Mouse (Mus musculus) heart, adult 2 months (tissue): Measurements from ENCODE around the gene Poldip3.

Experiments used
- CTCF ChIP-seq: fragments of 200-600 bp; IDR thresholded peaks from 2 replicates; pipeline ENCODE4 v1.8.1; 2022; ENCODE audit warnings: antibody characterized with exemption, mild to moderate bottlenecking, moderate library complexity
- POLR2A ChIP-seq: fragments of 200-500 bp; IDR thresholded peaks from 2 replicates; pipeline ENCODE4 v1.6.1; 2011; ENCODE audit warnings: mild to moderate bottlenecking, low read depth, low read length, control low read depth; ENCODE audit not compliant: insufficient read depth

- no peak for TF ChIP-seq POLR2A
- no peak for TF ChIP-seq CTCF
Observed at GRCm38 (mm10) chr15:83145541-83145940, 3.6 kb downstream of the Poldip3 start.
